Mouse (Mus musculus) lung, adult 2 months (tissue): ENCODE data around the gene Mlycd.

Experiments
- CTCF ChIP-seq: fragments of 200-500 bp; IDR thresholded peaks from 2 replicates; pipeline ENCODE4 v1.5.1; 2011; ENCODE audit warnings: mild to moderate bottlenecking, low read length, control low read depth; ENCODE audit not compliant: insufficient read depth
- POLR2A ChIP-seq: fragments of 200-500 bp; IDR thresholded peaks from 2 replicates; pipeline ENCODE4 v1.6.1; 2011; ENCODE audit warnings: low read depth, mild to moderate bottlenecking, control low read depth, low read length, borderline replicate concordance; ENCODE audit errors: extremely low read depth

GRCm38 (mm10) chr8:119400122-119400671 lies 5.5 kb downstream of the Mlycd start:
- TF ChIP-seq POLR2A (no peak), CTCF (no peak)
